Mouse (Mus musculus): ENCODE measurements around the gene Mcat.
A peak's percentile ranks its signal among the peaks of the same experiment; 100 is the strongest.

Gene Mcat

GRCm38 (mm10) chr15:83563327-83563856 is at the start of gene Mcat, which contains the start of gene Tspo:
Gene Mcat (minus strand): TSS chr15:83563787.
Gene Tspo (plus strand): TSS chr15:83563592.
- DNase-seq (ENCODE audit: low spot score) = peak; percentile 70

DNA sequence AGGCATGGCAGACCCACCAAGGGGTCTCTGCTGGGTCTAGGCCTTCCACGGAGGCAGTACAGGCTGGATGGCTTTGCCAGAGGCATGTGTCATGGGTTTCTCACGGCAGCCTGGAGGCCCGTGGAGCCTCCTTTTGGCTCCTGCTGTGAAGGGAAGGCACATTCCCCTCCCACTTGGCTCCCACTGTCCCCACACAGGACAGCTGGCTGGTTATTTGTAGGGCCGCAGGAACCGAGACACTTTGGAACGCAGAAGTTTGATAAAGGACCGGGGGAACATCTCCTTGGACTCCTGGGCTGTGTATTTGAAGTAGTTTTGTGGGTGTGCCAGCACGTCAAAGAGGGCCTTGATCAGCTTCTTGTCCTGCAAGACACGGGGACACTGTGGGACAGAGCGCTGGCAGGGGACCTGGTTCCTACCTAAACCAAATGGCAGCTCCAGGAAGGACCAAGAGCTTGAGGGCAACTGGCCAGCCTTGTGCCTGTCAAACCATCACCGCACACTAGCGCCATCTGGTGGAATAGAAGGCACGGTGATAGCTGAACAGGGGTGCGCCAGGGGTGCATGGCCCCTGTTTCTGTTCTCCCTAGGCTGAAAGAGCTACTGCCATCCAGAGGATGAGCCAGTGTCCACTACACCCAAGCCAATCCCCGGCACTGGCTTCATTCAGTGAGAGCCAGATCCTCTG is 43.7 kb upstream of the Mcat start:
- DNase-seq (ENCODE audit: low spot score) = peak; percentile 81

- no peak for DNase-seq (ENCODE audit: low spot score)
Measured at GRCm38 (mm10) chr15:83606700-83607099, 43.1 kb upstream of the Mcat start.

DNA sequence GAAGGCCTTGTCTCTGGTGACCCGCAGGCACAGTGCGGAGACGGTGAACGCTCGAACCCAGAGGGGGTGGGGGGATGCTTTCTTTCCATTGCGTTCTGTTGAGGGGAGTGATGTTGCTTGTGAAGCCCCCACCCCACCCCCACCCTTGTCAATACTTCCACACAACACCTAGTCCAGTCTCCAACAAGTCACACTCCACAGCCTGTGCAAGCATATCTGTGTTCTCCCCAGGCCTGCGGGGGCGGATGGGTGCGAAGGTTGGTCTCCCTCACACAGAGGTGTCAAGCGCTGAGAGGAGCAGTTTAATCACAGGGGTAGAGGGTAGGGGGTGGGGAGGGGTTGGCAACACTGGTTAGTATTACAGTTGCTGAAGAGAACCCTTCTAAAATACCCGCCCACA is 42.6 kb upstream of the Mcat start:
- DNase-seq (ENCODE audit: low spot score) = no peak

DNA sequence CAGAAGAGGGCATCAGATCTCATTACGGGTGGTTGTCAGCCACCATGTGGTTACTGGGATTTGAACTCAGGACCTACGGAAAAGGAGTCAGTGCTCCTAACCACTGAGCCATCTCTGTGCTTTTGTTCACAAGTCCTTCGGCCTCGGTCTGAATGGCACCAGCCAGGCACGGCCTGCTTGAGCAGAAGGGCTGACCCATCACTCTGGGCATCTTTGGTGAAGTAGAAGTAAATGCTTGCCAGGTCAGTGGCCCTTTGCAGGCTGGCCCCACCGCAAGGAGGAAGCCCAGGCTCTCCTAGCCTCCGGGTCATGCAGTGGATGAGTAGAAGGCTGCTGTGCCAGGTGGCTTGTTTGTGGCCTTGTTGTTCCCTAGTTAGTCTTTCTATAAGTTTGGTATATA is 39.8 kb upstream of the Mcat start:
- DNase-seq (ENCODE audit: low spot score) = no peak

- no peak for DNase-seq (ENCODE audit: low spot score)
Measured at GRCm38 (mm10) chr15:83603046-83603396, 39.4 kb upstream of the Mcat start.

GRCm38 (mm10) chr15:83602372-83603045 is 38.9 kb upstream of the Mcat start:
- peak; percentile 62 for DNase-seq (ENCODE audit: low spot score)

DNA sequence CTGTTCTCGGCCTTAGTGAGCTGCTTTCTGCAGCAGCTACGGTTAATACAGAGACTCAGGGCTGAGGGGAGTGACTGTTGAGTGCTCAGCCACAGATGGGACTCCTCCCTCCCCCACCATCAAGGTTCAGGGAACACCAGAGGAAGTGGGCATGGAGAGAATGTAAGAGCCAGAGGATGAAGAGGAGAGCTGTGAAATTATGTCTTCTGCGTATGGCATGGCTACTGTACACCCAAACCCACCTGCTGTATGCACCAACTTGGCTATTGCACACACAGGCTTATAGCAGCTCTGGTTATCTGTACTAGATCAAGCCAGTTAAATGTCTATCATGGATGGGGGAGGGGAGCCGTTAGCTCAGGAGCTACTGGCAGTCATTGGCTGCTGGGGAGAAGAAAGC is 37.6 kb upstream of the Mcat start:
- no peak for DNase-seq (ENCODE audit: low spot score)

DNA sequence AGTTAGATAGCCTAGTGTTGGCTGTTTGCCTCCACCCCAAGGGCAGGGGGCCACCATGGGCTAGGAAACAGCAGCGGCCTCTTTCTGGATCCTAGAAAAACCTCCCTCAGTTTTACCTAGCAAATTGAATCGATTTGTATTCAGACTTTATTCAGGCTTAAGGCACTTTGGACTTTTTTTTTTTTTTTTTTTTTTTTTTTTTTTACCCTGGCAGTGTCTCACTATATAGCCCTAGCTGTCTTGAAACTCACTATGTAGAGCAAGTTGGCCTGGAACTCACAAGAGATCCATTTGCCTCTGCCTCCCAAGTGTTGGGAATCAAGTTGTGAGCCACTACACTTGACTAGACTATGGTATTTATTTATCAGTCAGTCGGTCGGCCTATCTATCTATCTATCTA is 33.2 kb upstream of the Mcat start:
- DNase-seq (ENCODE audit: low spot score) = no peak

DNA sequence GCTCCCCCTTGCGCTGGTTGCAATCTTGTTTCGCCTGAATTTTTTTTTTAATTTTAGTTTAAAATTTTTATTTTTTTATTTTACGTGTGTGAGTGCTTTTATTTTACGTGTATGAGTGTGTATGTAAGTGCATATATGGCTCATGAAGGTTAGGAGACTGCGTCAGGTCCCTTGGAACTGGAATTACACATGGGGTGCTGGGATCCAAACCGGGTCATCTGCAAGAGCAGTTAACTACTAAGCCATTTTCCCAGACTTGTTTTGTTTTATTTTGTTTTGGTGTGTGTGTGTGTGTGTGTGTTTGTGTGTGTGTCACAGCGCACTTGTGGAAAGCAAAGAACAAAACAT is 31.8 kb upstream of the Mcat start:
- DNase-seq (ENCODE audit: low spot score) = no peak

- DNase-seq (ENCODE audit: low spot score) = peak; percentile 99
Measured at GRCm38 (mm10) chr15:83594513-83595363, 31.2 kb upstream of the Mcat start, which contains the start of gene Ttll12. Gene Ttll12 (minus strand): TSS chr15:83595157.

- peak; percentile 77 for DNase-seq (ENCODE audit: low spot score)
Measured at GRCm38 (mm10) chr15:83593702-83594512, 30.3 kb upstream of the Mcat start.

DNA sequence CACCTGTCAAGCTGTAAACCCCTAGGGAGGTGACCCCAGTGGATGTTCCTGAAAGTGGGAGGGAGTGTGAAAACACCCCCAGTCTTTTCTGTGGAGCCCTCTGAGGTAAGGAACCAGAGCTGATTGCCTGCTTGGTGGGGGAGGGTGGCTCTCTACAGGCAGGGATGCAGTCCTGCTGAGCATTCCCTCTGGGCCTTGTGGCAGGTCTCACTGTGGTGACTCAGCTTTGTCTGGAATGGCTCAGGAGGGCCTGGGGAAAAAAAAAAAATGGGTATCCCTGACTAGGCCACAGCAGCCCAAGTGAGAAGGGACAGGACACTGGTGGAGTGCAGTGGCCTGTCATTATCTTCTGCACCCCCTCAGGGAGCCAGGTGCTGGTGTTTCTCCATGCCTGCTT is 29.6 kb upstream of the Mcat start:
- DNase-seq (ENCODE audit: low spot score) = peak; percentile 89

DNA sequence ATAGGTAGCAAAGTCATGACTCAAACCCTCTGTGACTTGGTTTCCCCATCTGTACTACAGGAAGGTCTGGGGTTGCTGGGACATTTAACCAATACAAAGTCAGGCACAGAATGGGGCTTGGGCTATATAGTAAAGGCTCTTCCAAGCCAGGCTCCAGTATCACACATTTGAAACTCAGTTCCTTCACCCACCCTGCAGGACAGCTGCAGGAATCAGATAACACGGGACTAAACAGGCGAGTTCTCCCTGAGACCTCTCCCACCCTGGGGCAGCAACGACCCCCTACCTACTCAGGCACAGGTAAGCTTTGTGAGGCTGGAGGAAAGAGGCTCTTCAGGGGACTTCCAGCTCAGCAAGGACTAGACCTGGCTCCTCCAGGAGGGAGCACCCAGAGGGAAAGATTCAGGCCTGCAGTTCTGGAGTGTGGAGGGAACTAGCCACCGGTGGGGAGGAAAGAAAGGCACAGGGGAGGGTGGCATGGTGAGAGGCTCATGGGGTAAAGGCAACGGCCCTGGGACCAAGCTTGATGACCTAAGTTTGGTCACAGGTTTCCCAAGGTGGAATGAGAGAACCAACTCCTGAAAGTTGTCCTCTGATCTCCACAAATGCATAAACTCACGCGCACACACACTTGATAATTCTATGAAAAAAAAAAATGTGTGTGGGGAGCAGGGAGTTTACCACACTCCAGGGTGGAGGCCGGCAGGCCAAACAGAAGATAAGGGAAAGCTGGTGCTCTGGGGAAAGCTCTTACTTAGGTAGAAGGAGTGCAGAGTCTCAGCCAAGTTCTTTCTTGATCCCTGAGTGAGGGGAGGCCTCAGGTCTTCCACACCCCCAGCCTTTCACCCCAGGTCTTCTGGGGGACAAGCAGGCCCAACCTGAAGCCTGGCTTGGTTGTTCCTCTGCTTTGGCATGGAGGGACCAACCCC is 28.9 kb upstream of the Mcat start:
- no peak for DNase-seq (ENCODE audit: low spot score)

- no peak for DNase-seq (ENCODE audit: low spot score)
Measured at GRCm38 (mm10) chr15:83591758-83592157, 28.2 kb upstream of the Mcat start.

- no peak for DNase-seq (ENCODE audit: low spot score)
Measured at GRCm38 (mm10) chr15:83590841-83591240, 27.3 kb upstream of the Mcat start.

- no peak for DNase-seq (ENCODE audit: low spot score)
Measured at GRCm38 (mm10) chr15:83584741-83585220, 21.2 kb upstream of the Mcat start.

GRCm38 (mm10) chr15:83583419-83584156 is 20.0 kb upstream of the Mcat start:
- peak; percentile 72 for DNase-seq (ENCODE audit: low spot score)

- no peak for DNase-seq (ENCODE audit: low spot score)
Measured at GRCm38 (mm10) chr15:83582931-83583330, 19.3 kb upstream of the Mcat start.

DNA sequence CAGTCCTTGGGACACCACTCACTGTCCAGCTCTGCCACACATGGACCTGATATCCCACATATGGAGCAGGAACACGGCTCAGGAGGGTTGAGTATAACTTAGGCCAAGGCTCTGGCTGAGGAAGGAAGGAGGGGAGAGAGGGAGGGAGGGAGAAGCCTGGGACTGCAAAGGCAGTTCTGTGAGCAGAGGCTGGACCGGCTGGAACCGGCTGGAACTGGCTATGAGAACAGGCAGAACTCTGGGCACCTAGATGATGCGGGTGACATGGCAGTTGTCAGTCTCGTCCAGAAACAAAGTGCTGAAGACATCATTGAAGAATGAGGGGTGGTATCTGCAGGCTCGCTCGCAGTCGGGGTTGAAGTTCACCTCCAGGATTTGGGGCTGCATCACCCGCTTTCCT is 13.1 kb upstream of the Mcat start:
- no peak for DNase-seq (ENCODE audit: low spot score)
